Mouse (Mus musculus): ENCODE data around the gene Ankle1. TPM values are rescaled to one million over a fixed set of nuclear protein-coding genes. Genes with fewer than 3 reads are reported as not detected.

Ankle1 gene
- polyA plus RNA-seq, 1 experiment from 2014 or later = 26.4 TPM

DNA sequence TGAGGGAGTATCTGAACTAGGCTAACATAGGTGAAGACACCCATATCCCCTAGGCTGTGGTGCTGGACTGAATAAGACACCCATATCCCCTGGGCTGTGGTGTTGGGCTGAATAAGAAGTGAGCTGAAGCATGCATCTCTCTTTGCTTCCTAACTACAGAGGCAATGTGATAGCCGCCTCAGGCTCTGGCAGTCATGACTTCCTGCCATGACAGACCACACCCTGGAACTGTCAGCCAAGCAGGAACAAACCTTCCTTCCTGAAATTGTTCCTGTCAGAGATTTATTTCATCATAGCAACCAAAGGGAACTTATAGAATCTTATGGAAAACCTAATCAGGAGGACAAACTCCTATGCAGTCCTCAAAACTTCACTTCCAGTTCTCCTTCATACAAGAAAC is 17.5 kb upstream of the Ankle1 start:
- Histone ChIP-seq H3K27ac (no peak overlapping the region), H3K9ac (no peak overlapping the region), H3K36me3 (no peaks in the 10 kb centered on the region), H3K4me2 (replicated peaks) (no peak overlapping the region), H3K9me3 (replicated peaks) (no peaks in the 10 kb centered on the region), H3K4me3 (no peak overlapping the region), H3K4me1 (no peaks in the 10 kb centered on the region; the same call in 1 of the 2 replicates), H3K27me3 (no peaks in the 10 kb centered on the region)
- 74% methylated on average over 1 of the region's 1 CpGs for WGBS
- no peak for ATAC-seq (ENCODE audit: low FRiP score)

DNA sequence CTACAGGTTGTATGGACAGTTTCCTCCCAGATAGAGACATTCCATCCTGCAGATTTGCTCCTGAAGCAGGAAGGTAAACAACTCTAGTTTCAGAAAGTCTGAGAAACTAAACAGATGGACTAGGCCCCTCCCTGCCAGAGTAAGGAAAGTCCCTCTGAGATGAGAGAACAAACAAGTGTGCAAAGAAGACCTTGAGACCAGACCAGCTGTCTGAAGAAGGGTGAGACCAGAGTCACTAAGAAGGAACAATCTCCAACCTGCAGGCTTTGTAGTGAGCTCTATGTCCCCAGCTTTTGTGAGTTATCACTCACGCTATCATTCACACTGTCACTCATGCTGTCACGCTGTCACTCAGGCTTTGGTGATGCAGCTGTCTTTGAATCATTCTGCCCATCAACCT is 14.1 kb upstream of the Ankle1 start:
- WGBS = 90% methylated on average over 2 of the region's 2 CpGs
- Histone ChIP-seq H3K4me3 (no peak overlapping the region), H3K27me3 (no peaks in the 10 kb centered on the region), H3K4me1 (no peaks in the 10 kb centered on the region), H3K27ac (no peak overlapping the region), H3K4me2 (replicated peaks) (no peak overlapping the region), H3K9me3 (replicated peaks) (no peaks in the 10 kb centered on the region), H3K9ac (no peak overlapping the region), H3K36me3 (no peaks in the 10 kb centered on the region)
- no peak for ATAC-seq (ENCODE audit: low FRiP score)

DNA sequence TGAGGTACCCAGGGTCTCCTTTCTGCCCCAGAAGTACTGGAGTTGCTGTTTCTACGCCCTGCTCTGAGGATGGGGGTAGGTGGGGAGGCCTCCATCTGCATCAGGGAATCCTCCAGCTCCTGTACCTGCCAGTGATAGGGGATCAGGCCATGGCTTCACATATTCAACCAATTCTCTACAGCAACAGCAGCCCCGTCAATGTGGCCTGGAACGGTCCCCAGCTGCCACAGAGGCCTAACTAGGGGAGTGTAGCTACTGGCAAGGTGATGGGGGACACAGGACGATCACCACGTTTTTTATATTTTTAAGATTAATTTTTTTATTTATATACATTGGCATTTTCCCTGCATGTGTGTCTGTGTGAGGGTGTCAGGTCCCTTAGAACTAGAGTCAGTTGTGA is 13.4 kb upstream of the Ankle1 start:
- no peaks in the 10 kb centered on the region for H3K36me3 ChIP-seq
- peaks cover 3% of the 10 kb centered on the region for H3K4me1 ChIP-seq
- no peaks in the 10 kb centered on the region for H3K9me3 ChIP-seq (replicated peaks)
- no peak overlapping the region for H3K4me2 ChIP-seq (replicated peaks)
- H3K27ac ChIP-seq = no peak overlapping the region
- 0 out of 2 replicates have a peak overlapping the region, but pooled peaks have one; percentile 8 for H3K9ac ChIP-seq
- no peak for ATAC-seq (ENCODE audit: low FRiP score)
- no peaks in the 10 kb centered on the region for H3K27me3 ChIP-seq
- WGBS = 74% methylated on average over 5 of the region's 5 CpGs
- H3K4me3 ChIP-seq = no peak overlapping the region

DNA sequence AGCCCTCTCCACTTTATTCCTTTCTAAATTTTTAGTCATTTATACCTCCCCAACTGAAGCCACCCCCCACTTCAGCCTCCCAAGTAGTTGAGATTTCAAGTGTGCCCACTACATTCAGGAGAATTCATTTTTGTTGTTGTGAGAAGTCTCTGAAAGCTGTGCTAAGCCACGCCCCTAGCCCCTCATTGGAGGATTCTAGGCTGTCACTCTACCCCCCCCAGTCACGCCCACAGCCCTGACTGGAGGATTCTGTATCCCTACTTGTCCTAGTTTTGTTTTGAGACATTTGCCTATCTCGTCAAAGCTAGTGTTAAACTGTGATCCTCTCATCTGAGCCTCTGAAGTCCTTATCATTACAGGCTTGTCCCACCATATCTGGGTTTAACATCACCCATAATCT is 12.9 kb upstream of the Ankle1 start:
- no peak overlapping the region for H3K4me3 ChIP-seq
- no peak overlapping the region for H3K9ac ChIP-seq
- no peaks in the 10 kb centered on the region for H3K36me3 ChIP-seq
- H3K4me1 ChIP-seq = peaks cover 8% of the 10 kb centered on the region
- no peak for ATAC-seq (ENCODE audit: low FRiP score)
- WGBS = 14% methylated on average over 3 of the region's 3 CpGs
- no peaks in the 10 kb centered on the region for H3K9me3 ChIP-seq (replicated peaks)
- no peaks in the 10 kb centered on the region for H3K27me3 ChIP-seq
- no peak overlapping the region for H3K27ac ChIP-seq
- no peak overlapping the region for H3K4me2 ChIP-seq (replicated peaks)

DNA sequence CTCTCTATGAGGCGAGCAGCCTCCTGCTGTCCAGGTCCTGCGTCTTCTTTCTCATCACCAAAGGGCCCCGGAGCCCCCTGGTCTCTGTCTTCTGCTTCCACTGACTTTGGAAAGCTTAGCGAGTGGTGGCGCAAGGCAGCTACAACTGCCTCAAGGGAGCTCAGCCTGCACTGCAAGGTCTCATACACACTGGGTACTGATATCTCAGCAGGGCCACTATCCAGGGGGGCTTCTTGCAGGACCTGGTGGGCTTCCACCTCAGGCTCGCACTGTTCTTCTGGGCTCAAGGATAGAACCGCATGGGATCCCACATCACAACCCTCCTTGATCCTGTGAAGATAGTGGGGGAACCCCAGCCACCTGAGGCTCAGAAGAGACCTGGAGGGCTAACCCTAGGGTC is 11.3 kb upstream of the Ankle1 start:
- no peak overlapping the region for H3K4me3 ChIP-seq
- no peaks in the 10 kb centered on the region for H3K9me3 ChIP-seq (replicated peaks)
- no peaks in the 10 kb centered on the region for H3K27me3 ChIP-seq
- H3K27ac ChIP-seq = no peak overlapping the region
- peaks cover 9% of the 10 kb centered on the region for H3K36me3 ChIP-seq
- 82% methylated on average over 7 of the region's 7 CpGs for WGBS
- H3K4me1 ChIP-seq = peaks cover 8% of the 10 kb centered on the region
- no peak overlapping the region for H3K4me2 ChIP-seq (replicated peaks)
- no peak overlapping the region for H3K9ac ChIP-seq
- no peak for ATAC-seq (ENCODE audit: low FRiP score)

DNA sequence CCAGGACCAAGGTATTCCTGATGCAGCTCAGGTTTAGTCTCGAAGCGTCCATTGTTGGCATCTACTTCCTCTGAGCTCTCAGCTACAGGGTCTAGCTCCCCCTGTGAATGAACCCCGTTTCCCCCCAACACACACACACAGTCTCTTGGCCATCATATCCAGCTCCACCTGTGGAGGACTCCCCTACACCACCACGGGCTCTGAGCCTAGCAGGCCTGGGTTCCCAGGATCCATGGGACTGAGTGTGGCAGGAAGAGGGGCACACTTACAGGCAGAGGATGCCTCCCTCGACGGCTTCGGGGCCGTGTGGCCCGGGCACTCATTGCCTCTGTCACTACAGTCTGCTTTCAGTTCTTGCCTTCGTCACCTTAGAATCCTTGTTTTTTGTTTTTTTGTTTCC is 10.7 kb upstream of the Ankle1 start:
- Histone ChIP-seq H3K27me3 (no peaks in the 10 kb centered on the region), H3K36me3 (peaks cover 13% of the 10 kb centered on the region), H3K27ac (no peak overlapping the region), H3K4me1 (peaks cover 8% of the 10 kb centered on the region), H3K9ac (no peak overlapping the region), H3K4me3 (no peak overlapping the region), H3K4me2 (replicated peaks) (no peak overlapping the region), H3K9me3 (replicated peaks) (no peaks in the 10 kb centered on the region)
- no peak for ATAC-seq (ENCODE audit: low FRiP score)
- WGBS = 87% methylated on average over 10 of the region's 10 CpGs

DNA sequence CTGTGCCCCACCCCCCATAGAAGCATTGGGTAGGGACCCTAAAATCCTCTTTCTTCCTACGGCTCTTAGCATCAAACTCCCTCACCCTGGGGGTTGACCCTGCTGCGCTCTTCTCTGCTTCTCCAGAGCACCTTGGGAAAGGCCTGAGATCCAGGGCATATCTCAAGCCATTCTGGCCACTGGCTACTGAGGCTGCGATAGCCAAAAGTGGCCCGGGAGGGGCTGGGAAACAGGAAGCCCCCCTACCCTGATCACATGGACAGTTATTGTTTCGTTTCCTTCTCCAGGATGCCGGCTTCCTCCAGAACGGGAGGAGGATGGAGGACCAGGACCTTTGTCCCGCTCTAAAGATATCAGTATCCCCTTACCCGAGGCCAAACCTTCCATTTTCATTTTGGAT is 10.2 kb upstream of the Ankle1 start, which contains the start of gene Ushbp1:
Gene Ushbp1 (minus strand): TSS at position 174 of the 400 bp plus-strand sequence.
- no peak for ATAC-seq (ENCODE audit: low FRiP score)
- Histone ChIP-seq H3K9me3 (replicated peaks) (no peaks in the 10 kb centered on the region), H3K36me3 (peaks cover 13% of the 10 kb centered on the region), H3K27me3 (no peaks in the 10 kb centered on the region), H3K27ac (peak within 1 kb of the TSS; percentile 52), H3K4me3 (peak within 1 kb of the TSS; percentile 78), H3K9ac (no peak within 1 kb of the TSS), H3K4me1 (peaks cover 8% of the 10 kb centered on the region), H3K4me2 (replicated peaks) (peak within 1 kb of the TSS; percentile 95)
- 84% methylated on average over 9 of the region's 9 CpGs for WGBS

DNA sequence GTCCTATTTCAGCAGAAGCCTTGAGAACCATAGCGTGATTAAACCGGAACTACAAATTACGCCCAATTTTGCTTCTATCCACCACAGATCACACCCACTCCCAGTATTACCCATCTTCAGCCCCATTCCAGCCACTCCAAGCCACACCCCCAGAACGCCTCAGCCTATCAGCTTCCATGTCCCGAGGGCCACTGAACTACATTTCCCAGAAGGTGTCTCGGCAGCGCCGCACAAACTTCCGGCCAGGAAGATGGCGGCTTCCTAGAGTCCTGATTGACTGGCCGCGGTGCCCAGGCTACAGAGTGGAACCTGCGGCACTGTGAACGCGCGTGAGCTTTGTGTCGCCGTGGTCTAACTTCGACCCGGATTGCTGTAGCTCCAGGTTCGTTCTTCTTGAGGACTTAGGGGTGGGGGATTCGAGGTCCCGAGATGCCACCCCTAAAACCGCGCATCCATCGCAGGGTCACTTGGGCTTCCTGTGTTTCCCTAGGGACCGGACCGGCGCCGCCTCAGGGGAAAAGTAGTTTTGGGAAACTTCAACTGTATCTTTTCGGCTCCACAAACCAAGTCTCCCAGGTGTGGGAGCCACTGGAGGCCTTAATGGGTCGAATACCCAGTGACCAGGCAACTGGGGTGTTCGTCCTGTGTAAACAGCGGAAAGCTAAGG is 9.0 kb upstream of the Ankle1 start, which contains the start of gene Babam1:
Gene Babam1 (plus strand): TSS at position 223 of the 667 bp plus-strand sequence.
- peak within 1 kb of the TSS; percentile 83 for H3K9ac ChIP-seq
- no peaks in the 10 kb centered on the region for H3K27me3 ChIP-seq
- peak within 1 kb of the TSS; percentile 52 for H3K27ac ChIP-seq

DNA sequence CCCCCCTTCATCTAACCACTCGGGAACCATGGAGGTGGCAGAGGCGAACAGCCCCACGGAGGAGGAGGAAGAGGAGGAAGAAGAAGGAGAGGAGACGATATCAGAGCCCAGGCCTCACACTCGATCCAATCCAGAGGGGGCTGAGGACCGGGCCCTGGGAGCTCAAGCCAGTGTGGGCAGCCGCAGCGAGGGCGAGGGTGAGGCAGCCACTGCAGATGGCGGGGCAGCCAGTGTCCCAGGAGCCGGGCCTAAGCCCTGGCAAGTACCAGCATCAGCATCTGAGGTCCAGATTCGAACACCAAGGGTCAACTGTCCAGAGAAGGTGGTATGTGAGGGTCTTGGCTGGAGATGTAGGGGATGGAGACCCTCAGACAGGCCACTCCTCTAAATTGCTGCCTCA is 8.1 kb upstream of the Ankle1 start:
- no peak for ATAC-seq (ENCODE audit: low FRiP score)
- H3K9ac ChIP-seq = peak overlapping the region; percentile 83
- peak overlapping the region; percentile 78 for H3K4me3 ChIP-seq
- WGBS = 85% methylated on average over 12 of the region's 12 CpGs
- no peak overlapping the region for H3K27ac ChIP-seq
- peaks cover 8% of the 10 kb centered on the region for H3K4me1 ChIP-seq
- H3K27me3 ChIP-seq = no peaks in the 10 kb centered on the region
- H3K36me3 ChIP-seq = peaks cover 13% of the 10 kb centered on the region
- H3K4me2 ChIP-seq (replicated peaks) = peak overlapping the region; percentile 95
- no peaks in the 10 kb centered on the region for H3K9me3 ChIP-seq (replicated peaks)

More for the DNA sequence above, 9.0 kb upstream of the Ankle1 start, which contains the start of gene Babam1:
- ATAC-seq (ENCODE audit: low FRiP score) = peak; percentile 97
- Histone ChIP-seq H3K4me3 (peak within 1 kb of the TSS; percentile 78), H3K9me3 (replicated peaks) (no peaks in the 10 kb centered on the region), H3K4me2 (replicated peaks) (peak within 1 kb of the TSS; percentile 95), H3K36me3 (peaks cover 13% of the 10 kb centered on the region), H3K4me1 (peaks cover 8% of the 10 kb centered on the region)
- under 1% methylated on average over 34 of the region's 34 CpGs for WGBS

DNA sequence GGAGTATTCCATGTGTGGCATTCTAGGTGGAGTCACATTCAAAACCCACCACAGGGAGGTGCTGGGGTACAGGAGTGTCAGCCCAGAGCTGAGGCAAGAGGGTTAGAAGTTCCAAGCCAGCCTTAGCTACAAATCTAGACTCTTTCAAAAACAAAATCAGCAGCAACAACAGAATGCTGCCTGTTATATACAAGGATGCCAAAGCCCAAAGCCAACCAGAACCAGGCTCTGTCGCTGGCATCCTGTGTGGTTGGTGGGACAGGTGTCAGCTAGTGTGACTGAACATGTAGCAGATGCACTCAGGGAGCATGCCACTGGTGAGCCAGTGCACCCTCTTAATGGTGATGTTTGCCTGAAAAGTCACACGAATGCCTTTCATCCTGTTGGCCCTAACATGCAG is 5.0 kb upstream of the Ankle1 start:
- WGBS = 80% methylated on average over 2 of the region's 2 CpGs
- no peak overlapping the region for H3K9ac ChIP-seq

DNA sequence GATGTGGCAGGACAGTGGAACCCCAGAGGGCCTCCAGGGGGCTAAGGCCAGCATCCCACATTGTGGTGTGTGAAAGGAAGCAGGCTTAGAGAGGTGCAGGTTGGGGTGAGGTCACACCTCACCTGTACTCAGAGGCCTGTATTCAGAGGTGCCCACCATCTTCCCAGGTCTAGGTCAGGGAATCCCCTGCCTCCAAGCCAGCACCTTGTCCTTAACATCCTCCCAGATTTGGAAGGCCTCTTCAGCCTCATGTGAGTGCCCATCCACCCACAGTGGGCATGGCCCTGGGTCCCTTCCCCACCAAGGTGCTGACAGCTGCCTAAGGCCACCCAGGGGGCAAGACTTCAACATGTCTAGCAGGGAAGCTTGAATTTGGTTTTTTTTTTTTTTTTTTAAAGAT is 4.4 kb upstream of the Ankle1 start:
- no peak for ATAC-seq (ENCODE audit: low FRiP score)
- no peak overlapping the region for H3K4me2 ChIP-seq (replicated peaks)
- H3K4me3 ChIP-seq = no peak overlapping the region
- peaks cover 17% of the 10 kb centered on the region for H3K36me3 ChIP-seq
- no peak overlapping the region for H3K9ac ChIP-seq
- H3K27me3 ChIP-seq = no peaks in the 10 kb centered on the region
- H3K9me3 ChIP-seq (replicated peaks) = no peaks in the 10 kb centered on the region
- peaks cover 14% of the 10 kb centered on the region for H3K4me1 ChIP-seq
- no peak overlapping the region for H3K27ac ChIP-seq

More for the DNA sequence above, 5.0 kb upstream of the Ankle1 start:
- Histone ChIP-seq H3K27me3 (no peaks in the 10 kb centered on the region), H3K9me3 (replicated peaks) (no peaks in the 10 kb centered on the region), H3K4me2 (replicated peaks) (no peak overlapping the region), H3K36me3 (peaks cover 17% of the 10 kb centered on the region), H3K4me1 (peaks cover 8% of the 10 kb centered on the region), H3K4me3 (no peak overlapping the region), H3K27ac (no peak overlapping the region)
- ATAC-seq (ENCODE audit: low FRiP score) = no peak

DNA sequence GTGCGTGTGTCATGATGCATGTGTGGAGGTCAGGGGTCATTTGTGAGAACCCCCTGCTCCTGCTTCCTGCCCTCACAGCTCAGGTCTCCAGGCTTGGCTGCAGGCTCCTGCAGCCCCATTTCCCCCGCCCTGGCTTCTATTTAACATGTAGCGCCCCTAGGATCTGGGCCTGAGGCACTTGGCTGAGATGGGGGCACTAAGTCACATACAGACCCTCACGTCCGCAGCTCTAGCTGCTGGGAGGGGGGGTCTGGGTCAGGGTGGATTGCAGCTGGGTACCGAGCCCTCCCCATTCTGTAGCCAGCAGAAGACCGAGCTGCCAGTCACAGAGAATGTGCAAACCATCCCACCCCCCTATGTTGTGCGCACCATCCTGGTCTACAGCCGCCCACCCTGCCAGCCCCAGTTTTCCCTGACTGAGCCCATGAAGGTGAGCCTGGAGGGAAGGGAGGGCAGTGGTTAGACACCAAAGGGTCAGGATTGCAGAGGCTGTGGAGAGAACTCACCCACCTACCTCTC is 3.3 kb upstream of the Ankle1 start:
- Histone ChIP-seq H3K27ac (no peak overlapping the region), H3K9me3 (replicated peaks) (no peaks in the 10 kb centered on the region), H3K4me1 (peaks cover 20% of the 10 kb centered on the region), H3K27me3 (no peaks in the 10 kb centered on the region), H3K36me3 (peaks cover 17% of the 10 kb centered on the region), H3K9ac (no peak overlapping the region), H3K4me3 (no peak overlapping the region), H3K4me2 (replicated peaks) (no peak overlapping the region)
- ATAC-seq (ENCODE audit: low FRiP score) = no peak
- 83% methylated on average over 9 of the region's 9 CpGs for WGBS
